Mouse (Mus musculus) E14TG2a.4 (cell line): ENCODE data around the gene Zfp963.
A peak's percentile ranks its signal among the peaks of the same experiment; 100 is the strongest.

Experiments used
- H3K27me3 ChIP-seq: 2 replicates; pipeline ENCODE4 v1.6.1; 2014; ENCODE audit warnings: low read length, control low read depth; ENCODE audit not compliant: insufficient read depth
- H3K36me3 ChIP-seq: 2 replicates; pipeline ENCODE4 v1.6.1; 2014; ENCODE audit warnings: low read length, control low read depth; ENCODE audit not compliant: insufficient read depth
- H3K4me1 ChIP-seq: replicated peaks from 2 replicates; pipeline ENCODE4 v1.6.1; 2014; ENCODE audit warnings: low read depth, low read length, control low read depth
- H3K4me3 ChIP-seq: replicated peaks from 2 replicates; pipeline ENCODE4 v1.5.1; 2014; ENCODE audit warnings: mild to moderate bottlenecking, low read length
- H3K9me3 ChIP-seq: 2 replicates; pipeline ENCODE4 v1.6.1; 2014; ENCODE audit warnings: low read length, control low read depth
- CTCF ChIP-seq: conservative IDR thresholded peaks from 2 replicates; pipeline ENCODE4 v1.5.1; 2014; ENCODE audit warnings: low read length
- NANOG ChIP-seq: IDR thresholded peaks from 2 replicates; pipeline ENCODE4 v1.6.1; 2014; ENCODE audit warnings: borderline replicate concordance, low read length, mixed read lengths
- POU5F1 ChIP-seq: IDR thresholded peaks from 2 replicates; pipeline ENCODE4 v1.6.1; 2014; ENCODE audit warnings: low read length, borderline replicate concordance

Zfp963 gene

DNA sequence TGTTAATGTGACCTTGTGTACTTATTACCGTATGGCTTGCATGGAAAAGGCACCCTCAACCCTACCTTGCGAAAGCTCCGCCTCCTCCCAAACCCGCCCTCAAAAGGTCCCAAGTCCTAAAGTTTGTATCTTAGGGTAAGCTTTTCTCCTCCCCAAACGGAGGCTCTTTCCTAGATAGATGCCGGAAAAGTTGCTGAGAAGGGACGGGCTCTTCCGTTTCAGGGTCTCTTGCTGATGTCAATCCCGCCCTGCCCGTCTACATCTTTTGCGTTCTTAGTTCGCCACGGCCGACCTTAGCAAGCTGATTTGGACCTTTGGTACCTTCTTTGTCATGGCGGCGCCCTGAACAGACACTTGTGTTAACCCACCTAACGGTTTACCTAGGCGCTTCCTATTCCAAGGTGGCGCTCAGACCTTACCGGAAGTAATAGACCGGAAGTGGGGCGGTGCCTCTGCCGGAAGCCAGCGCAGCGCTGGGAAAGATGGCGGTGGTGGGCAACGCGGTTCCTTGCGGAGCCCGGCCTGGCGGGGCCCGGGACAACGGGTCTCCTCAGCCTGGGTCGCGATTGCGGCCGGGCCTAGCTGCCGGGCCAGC is 41.1 kb upstream of the Zfp963 start, which contains the start of the genes Atp13a1 and Zfp866:
TSS of gene Atp13a1 (plus strand) at position 391 of the 595 bp plus-strand sequence.
TSS of gene Zfp866 (minus strand) at position 406 of the 595 bp plus-strand sequence.
- Histone ChIP-seq H3K4me1 (peaks cover 40% of the 10 kb centered on the region), H3K27me3 (no peaks in the 10 kb centered on the region), H3K4me3 (peak within 1 kb of the TSS; percentile 96), H3K9me3 (no peaks in the 10 kb centered on the region), H3K36me3 (peaks cover 38% of the 10 kb centered on the region)
- TF ChIP-seq POU5F1 (no peak), CTCF (no peak), NANOG (no peak)

GRCm38 (mm10) chr8:69790364-69790763 is 40.6 kb upstream of the Zfp963 start:
- TF ChIP-seq NANOG (no peak), CTCF (no peak), POU5F1 (no peak)
- no peaks in the 10 kb centered on the region for H3K27me3 ChIP-seq
- no peaks in the 10 kb centered on the region for H3K9me3 ChIP-seq
- H3K4me3 ChIP-seq = peak overlapping the region; percentile 96
- H3K36me3 ChIP-seq = peaks cover 33% of the 10 kb centered on the region
- peaks cover 40% of the 10 kb centered on the region for H3K4me1 ChIP-seq

GRCm38 (mm10) chr8:69789731-69790130 is 40.0 kb upstream of the Zfp963 start:
- no peak for TF ChIP-seq CTCF
- TF ChIP-seq POU5F1 = no peak
- Histone ChIP-seq H3K9me3 (no peaks in the 10 kb centered on the region), H3K4me3 (peak overlapping the region; percentile 96), H3K36me3 (peaks cover 27% of the 10 kb centered on the region), H3K27me3 (no peaks in the 10 kb centered on the region), H3K4me1 (peaks cover 40% of the 10 kb centered on the region)

DNA sequence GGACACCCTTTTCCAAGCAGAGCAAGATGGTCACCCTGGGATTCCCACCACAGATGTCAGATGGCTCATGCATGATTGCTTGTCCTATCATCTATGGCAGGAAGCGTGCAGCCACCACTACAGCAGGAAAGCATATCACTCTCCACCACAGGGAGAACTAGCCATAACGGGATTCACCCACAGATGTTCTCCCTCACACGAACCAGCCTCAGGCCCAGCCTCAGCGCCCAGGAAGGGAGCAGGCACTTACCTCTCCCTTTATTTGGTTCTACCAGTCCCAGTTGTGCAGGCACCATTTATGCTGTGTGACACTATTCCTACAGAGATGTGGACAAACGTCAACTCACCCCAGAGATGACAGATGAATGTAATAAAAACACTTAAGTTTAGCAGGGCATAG is 39.3 kb upstream of the Zfp963 start:
- Histone ChIP-seq H3K4me1 (peaks cover 38% of the 10 kb centered on the region), H3K9me3 (no peaks in the 10 kb centered on the region), H3K4me3 (no peak overlapping the region), H3K27me3 (no peaks in the 10 kb centered on the region), H3K36me3 (peaks cover 21% of the 10 kb centered on the region)
- TF ChIP-seq CTCF (no peak), NANOG (no peak), POU5F1 (no peak)

DNA sequence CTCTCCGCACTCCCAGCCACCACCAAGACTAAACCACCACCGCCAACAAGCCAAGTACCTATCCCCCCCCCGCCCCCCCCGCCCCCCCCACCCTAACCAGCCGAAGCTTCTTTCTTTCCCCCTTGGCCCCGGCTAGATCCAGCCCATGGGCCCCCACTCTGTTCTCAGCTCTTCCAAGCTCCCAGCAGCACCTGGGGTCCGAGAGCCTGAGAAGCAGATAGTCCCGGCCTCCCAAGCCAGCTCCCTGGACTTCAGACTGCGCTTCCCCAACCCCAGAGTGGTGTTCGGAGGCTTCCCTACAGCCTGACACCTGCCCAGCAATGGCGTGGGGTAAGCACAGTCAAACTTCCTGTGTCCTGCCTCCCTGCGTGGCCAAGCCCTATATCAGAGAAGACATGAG is 27.3 kb upstream of the Zfp963 start:
- Histone ChIP-seq H3K36me3 (peaks cover 7% of the 10 kb centered on the region; the same call in 1 of the 2 replicates), H3K27me3 (no peaks in the 10 kb centered on the region), H3K4me3 (peak overlapping the region; percentile 78), H3K9me3 (no peaks in the 10 kb centered on the region), H3K4me1 (peaks cover 37% of the 10 kb centered on the region)
- TF ChIP-seq NANOG (no peak), CTCF (no peak), POU5F1 (no peak)

GRCm38 (mm10) chr8:69775149-69775534 is 25.4 kb upstream of the Zfp963 start:
- TF ChIP-seq POU5F1 (no peak), CTCF (no peak), NANOG (no peak)
- Histone ChIP-seq H3K9me3 (no peaks in the 10 kb centered on the region), H3K27me3 (no peaks in the 10 kb centered on the region), H3K4me1 (peaks cover 44% of the 10 kb centered on the region), H3K4me3 (peak overlapping the region; percentile 94), H3K36me3 (peaks cover 18% of the 10 kb centered on the region)

GRCm38 (mm10) chr8:69774503-69775148 is 24.9 kb upstream of the Zfp963 start, which contains the start of gene Gm20422:
Gene Gm20422 (minus strand): TSS chr8:69774886.
- Histone ChIP-seq H3K4me1 (peaks cover 44% of the 10 kb centered on the region), H3K36me3 (peaks cover 23% of the 10 kb centered on the region), H3K4me3 (peak within 1 kb of the TSS; percentile 94), H3K27me3 (no peaks in the 10 kb centered on the region), H3K9me3 (no peaks in the 10 kb centered on the region)
- TF ChIP-seq NANOG (no peak), CTCF (no peak), POU5F1 (no peak)

DNA sequence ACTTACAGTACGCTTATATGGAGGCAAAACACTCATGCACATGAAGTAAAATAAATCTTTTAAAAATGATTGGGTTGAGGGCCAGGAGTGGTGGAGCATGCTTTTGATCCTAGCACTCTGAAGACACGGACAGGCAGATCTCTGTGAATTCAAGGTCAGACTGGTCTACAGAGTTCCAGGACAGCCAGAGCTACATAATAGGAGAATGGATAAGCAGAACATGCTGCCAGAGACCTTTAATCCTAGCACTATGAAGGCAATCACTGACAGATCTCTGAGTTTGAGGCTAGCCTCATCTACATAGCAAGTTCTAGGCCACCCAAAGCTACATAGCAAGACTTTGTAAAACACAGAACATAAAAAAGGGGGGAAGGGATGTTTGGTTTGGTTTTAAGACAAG is 22.3 kb upstream of the Zfp963 start:
- Histone ChIP-seq H3K27me3 (no peaks in the 10 kb centered on the region), H3K4me1 (peaks cover 39% of the 10 kb centered on the region), H3K4me3 (no peak overlapping the region), H3K36me3 (peaks cover 47% of the 10 kb centered on the region), H3K9me3 (no peaks in the 10 kb centered on the region)
- no peak for TF ChIP-seq CTCF
